Comparison of ENCODE assay signal across 28 mouse cellular contexts in the genomic region with DNA sequence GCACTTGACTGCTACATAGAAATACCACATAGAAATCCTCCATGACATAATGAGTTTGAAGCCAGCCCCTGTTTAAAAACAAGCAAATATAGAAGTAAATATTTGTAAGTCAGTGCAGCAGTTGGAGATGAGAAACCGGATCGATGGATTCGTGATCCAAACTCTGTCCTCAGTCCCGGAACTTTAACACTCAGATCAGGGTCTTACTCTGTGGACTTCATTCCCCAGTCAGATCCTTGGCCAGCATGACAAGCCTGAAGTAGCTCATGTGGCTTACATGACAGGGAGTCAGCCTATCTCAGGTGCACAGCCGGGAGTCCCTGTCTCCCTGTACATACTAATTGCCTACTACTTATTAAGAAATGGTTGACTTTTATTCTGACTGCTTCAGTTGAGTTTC.
"Had no signal": no experiment of that assay in that cellular context is flagged by ENCODE, and none has a peak within 500 bp of the region (broad histone marks: within the 10 kb centered on the region; RNA-seq: fewer than 3 reads in every experiment).

No protein-coding gene starts in this region.

- ATAC-seq: forebrain, embryonic 13.5 days; forebrain, embryonic 14.5 days; forebrain, embryonic 15.5 days; forebrain, embryonic 16.5 days; forebrain, postnatal 0 days had no signal

- H3K4me2 ChIP-seq: embryonic facial prominence, embryonic 12.5 days; embryonic facial prominence, embryonic 13.5 days; embryonic facial prominence, embryonic 15.5 days; forebrain, embryonic 12.5 days; forebrain, embryonic 13.5 days; forebrain, embryonic 15.5 days had no signal

- H3K4me1 ChIP-seq: embryonic facial prominence, embryonic 10.5 days; embryonic facial prominence, embryonic 12.5 days; embryonic facial prominence, embryonic 13.5 days; embryonic facial prominence, embryonic 15.5 days; forebrain, embryonic 10.5 days; forebrain, embryonic 12.5 days; forebrain, embryonic 13.5 days; forebrain, embryonic 15.5 days had no signal

- H3K27me3 ChIP-seq: embryonic facial prominence, embryonic 12.5 days; embryonic facial prominence, embryonic 13.5 days; embryonic facial prominence, embryonic 15.5 days; forebrain, embryonic 12.5 days; forebrain, embryonic 13.5 days; forebrain, embryonic 15.5 days had no signal

- DNase-seq: cerebellum, adult 2 months; cerebellum, adult 8-10 months; cerebellum, adult 9-10 months; cerebellum, adult 9-11 months; cerebellum, postnatal 10 days; cerebellum, postnatal 14 days; cerebellum, postnatal 25 days; cerebellum, postnatal 36 days; embryo, embryonic 11 days; forebrain, postnatal 0 days; gastrocnemius, adult 2 months; gastrocnemius, postnatal 10 days; gastrocnemius, postnatal 14 days; gastrocnemius, postnatal 25 days; gastrocnemius, postnatal 36 days; heart, adult 18-20 months; heart, adult 2 months had no signal

- H3K9me3 ChIP-seq: embryonic facial prominence, embryonic 10.5 days; embryonic facial prominence, embryonic 12.5 days; embryonic facial prominence, embryonic 13.5 days; embryonic facial prominence, embryonic 15.5 days; forebrain, embryonic 10.5 days; forebrain, embryonic 12.5 days; forebrain, embryonic 13.5 days; forebrain, embryonic 15.5 days had no signal

- H3K4me3 ChIP-seq: embryonic facial prominence, embryonic 10.5 days; embryonic facial prominence, embryonic 12.5 days; embryonic facial prominence, embryonic 13.5 days; embryonic facial prominence, embryonic 15.5 days; erythroblast, embryonic 14.5 days; forebrain, embryonic 10.5 days; forebrain, embryonic 12.5 days; forebrain, embryonic 13.5 days; forebrain, embryonic 15.5 days; gastrocnemius, adult 2 months; heart, adult 2 months had no signal

- H3K27ac ChIP-seq: embryonic facial prominence, embryonic 10.5 days; embryonic facial prominence, embryonic 12.5 days; embryonic facial prominence, embryonic 13.5 days; embryonic facial prominence, embryonic 15.5 days; forebrain, embryonic 10.5 days; forebrain, embryonic 12.5 days; forebrain, embryonic 13.5 days; forebrain, embryonic 15.5 days; gastrocnemius, adult 2 months; heart, adult 2 months had no signal

- H3K9ac ChIP-seq: embryonic facial prominence, embryonic 12.5 days; embryonic facial prominence, embryonic 13.5 days; embryonic facial prominence, embryonic 15.5 days; forebrain, embryonic 12.5 days; forebrain, embryonic 13.5 days; forebrain, embryonic 15.5 days; forebrain, postnatal 0 days had no signal
